ENCODE assay signal across 17 mouse cellular contexts in the genomic region with DNA sequence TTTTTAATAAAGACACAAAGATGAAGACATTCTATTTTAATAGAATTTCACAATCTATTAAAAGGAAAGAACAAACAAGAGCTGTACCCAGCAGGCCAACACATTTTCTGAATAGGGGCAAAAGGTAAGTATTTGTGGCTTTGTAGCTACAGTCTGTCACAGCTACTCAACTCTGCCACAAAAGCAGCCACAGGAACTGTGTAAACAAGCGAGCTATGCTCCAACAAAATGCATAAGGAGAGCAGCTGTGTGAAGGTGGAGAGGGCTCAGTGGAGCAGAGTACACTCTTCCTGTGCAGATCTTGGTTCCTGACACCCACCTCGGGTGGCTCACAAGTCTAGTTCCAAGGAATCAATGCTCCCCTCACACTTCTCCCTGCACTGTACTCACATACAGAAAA. TPM values are rescaled to one million over a fixed set of nuclear protein-coding genes. Genes with fewer than 3 reads are reported as not detected.
DNase-seq lines count a peak whose midpoint lies in the region; ATAC-seq lines count a peak whose summit lies in the region.
"Had no signal": no experiment of that assay in that cellular context is flagged by ENCODE, and none has a peak within 500 bp of the region (broad histone marks: within the 10 kb centered on the region; RNA-seq: fewer than 3 reads in every experiment).

No protein-coding gene starts in this region.

- H3K4me2 ChIP-seq in limb, embryonic 12.5 days, result no peak overlapping the region
- no peak overlapping the region for H3K4me2 ChIP-seq in midbrain, embryonic 11.5 days
- H3K4me2 ChIP-seq: forebrain, embryonic 15.5 days; hindbrain, embryonic 12.5 days; midbrain, embryonic 12.5 days had no signal

- peaks cover 59% of the 10 kb centered on the region for H3K36me3 ChIP-seq in limb, embryonic 12.5 days
- H3K36me3 ChIP-seq in limb, embryonic 10.5 days, result peaks cover 85% of the 10 kb centered on the region
- H3K36me3 ChIP-seq in midbrain, embryonic 11.5 days (ENCODE audit: control insufficient read depth, insufficient read depth, low read length), result peaks cover 13% of the 10 kb centered on the region
- H3K36me3 ChIP-seq in midbrain, embryonic 10.5 days, result peaks cover 54% of the 10 kb centered on the region

- no peak overlapping the region for H3K9ac ChIP-seq in limb, embryonic 12.5 days (replicated peaks)
- H3K9ac ChIP-seq in midbrain, embryonic 11.5 days (ENCODE audit: low read length), result no peak overlapping the region
- H3K9ac ChIP-seq: forebrain, embryonic 15.5 days; hindbrain, embryonic 12.5 days; midbrain, embryonic 12.5 days had no signal

- DNase-seq in limb, embryonic 10.5 days (ENCODE audit: low spot score), result no peak
- peak; percentile 73 for DNase-seq in midbrain, embryonic 11.5 days (ENCODE audit: low spot score, missing footprints)
- DNase-seq in midbrain, embryonic 10.5 days (ENCODE audit: low spot score), result no peak
- peak; percentile 31 for DNase-seq in lung, postnatal 25 days (ENCODE audit: low spot score)
- no peak for DNase-seq in thymus, adult 18-20 months
- DNase-seq in left cerebral cortex, adult 18-20 months (ENCODE audit: low spot score in 2 of 2), result no peak
- DNase-seq: cerebellum, adult 9-11 months; gastrocnemius, postnatal 36 days; heart, postnatal 10 days; kidney, postnatal 10 days; layer of hippocampus, adult 9-11 months had no signal

- H3K4me3 ChIP-seq in limb, embryonic 12.5 days (replicated peaks), result no peak overlapping the region
- H3K4me3 ChIP-seq in limb, embryonic 10.5 days, result no peak overlapping the region
- H3K4me3 ChIP-seq in midbrain, embryonic 11.5 days (ENCODE audit: low read depth, low read length), result no peak overlapping the region
- H3K4me3 ChIP-seq in midbrain, embryonic 10.5 days, result no peak overlapping the region
- H3K4me3 ChIP-seq: forebrain, embryonic 15.5 days; heart, embryonic 10.5 days; hindbrain, embryonic 12.5 days; midbrain, embryonic 12.5 days had no signal

- peak overlapping the region; percentile 42; the same call in 1 of the 2 replicates for H3K27ac ChIP-seq in limb, embryonic 12.5 days
- no peak overlapping the region for H3K27ac ChIP-seq in limb, embryonic 10.5 days
- no peak overlapping the region for H3K27ac ChIP-seq in midbrain, embryonic 11.5 days (ENCODE audit: low read depth, low read length)
- no peak overlapping the region for H3K27ac ChIP-seq in midbrain, embryonic 10.5 days (replicated peaks)
- H3K27ac ChIP-seq: forebrain, embryonic 15.5 days; heart, embryonic 10.5 days; hindbrain, embryonic 12.5 days; midbrain, embryonic 12.5 days had no signal

- ATAC-seq in limb, embryonic 12.5 days (ENCODE audit: insufficient number of reproducible peaks, insufficient read depth, low FRiP score, low TSS enrichment, low read depth), result no peak
- ATAC-seq in midbrain, embryonic 11.5 days (ENCODE audit: low FRiP score), result no peak
- ATAC-seq: forebrain, embryonic 15.5 days had no signal

- no peaks in the 10 kb centered on the region for H3K4me1 ChIP-seq in limb, embryonic 12.5 days (replicated peaks)
- H3K4me1 ChIP-seq in limb, embryonic 10.5 days, result no peaks in the 10 kb centered on the region
- H3K4me1 ChIP-seq in midbrain, embryonic 11.5 days (ENCODE audit: control insufficient read depth, insufficient read depth, low read length), result no peaks in the 10 kb centered on the region
- H3K4me1 ChIP-seq in midbrain, embryonic 10.5 days, result no peaks in the 10 kb centered on the region
- H3K4me1 ChIP-seq: hindbrain, embryonic 12.5 days; midbrain, embryonic 12.5 days had no signal

- 81% methylated on average over 2 of the region's 2 CpGs for WGBS in limb, embryonic 12.5 days
- 85% methylated on average over 2 of the region's 2 CpGs for WGBS in limb, embryonic 10.5 days
- 83% methylated on average over 2 of the region's 2 CpGs for WGBS in midbrain, embryonic 11.5 days
- 69% methylated on average over 2 of the region's 2 CpGs for WGBS in midbrain, embryonic 10.5 days

- no peaks in the 10 kb centered on the region for H3K9me3 ChIP-seq in limb, embryonic 12.5 days
- no peaks in the 10 kb centered on the region for H3K9me3 ChIP-seq in limb, embryonic 10.5 days (replicated peaks)
- H3K9me3 ChIP-seq in midbrain, embryonic 11.5 days (ENCODE audit: control insufficient read depth, low read length), result no peaks in the 10 kb centered on the region
- no peaks in the 10 kb centered on the region for H3K9me3 ChIP-seq in midbrain, embryonic 10.5 days (replicated peaks)
- H3K9me3 ChIP-seq: forebrain, embryonic 15.5 days; heart, embryonic 10.5 days; hindbrain, embryonic 12.5 days; midbrain, embryonic 12.5 days had no signal

- no peaks in the 10 kb centered on the region for H3K27me3 ChIP-seq in limb, embryonic 12.5 days
- H3K27me3 ChIP-seq in limb, embryonic 10.5 days (ENCODE audit: low read depth, poor library complexity, severe bottlenecking), result no peaks in the 10 kb centered on the region
- no peaks in the 10 kb centered on the region for H3K27me3 ChIP-seq in midbrain, embryonic 11.5 days (ENCODE audit: control insufficient read depth, insufficient read depth, low read length)
- H3K27me3 ChIP-seq in midbrain, embryonic 10.5 days (ENCODE audit: low read depth, poor library complexity, severe bottlenecking), result no peaks in the 10 kb centered on the region
- H3K27me3 ChIP-seq: forebrain, embryonic 15.5 days; hindbrain, embryonic 12.5 days; midbrain, embryonic 12.5 days had no signal

RNA-seq across cellular contexts. Expression of gene Maco1, which starts 29.6 kb away (rescaled TPM):
- 59.0 and 60.7 TPM in 2 replicates for polyA plus RNA-seq in limb, embryonic 12.5 days (2016; fragmentation: Nextera tagmentation; extraction: Ambion mirVana)
- 38.1 and 48.2 TPM in 2 replicates for polyA plus RNA-seq in limb, embryonic 10.5 days (2016; fragmentation: Nextera tagmentation; extraction: Ambion mirVana)
- 45.6 and 51.7 TPM in 2 replicates for polyA plus RNA-seq in midbrain, embryonic 11.5 days (2014; fragmentation: Nextera tagmentation; extraction: Ambion mirVana)
- polyA plus RNA-seq in midbrain, embryonic 10.5 days (2016; fragmentation: Nextera tagmentation; extraction: Ambion mirVana), result 36.8 and 41.3 TPM in 2 replicates
- total RNA-seq in left cerebral cortex, adult 18-20 months (2021), result 10 to 100 TPM; 55.2 to 55.3 TPM

RNA-seq across cellular contexts. Expression of gene Rhd, which starts 40.8 kb away (rescaled TPM):
- 7.8 TPM in 2 replicates for polyA plus RNA-seq in limb, embryonic 12.5 days (2016; fragmentation: Nextera tagmentation; extraction: Ambion mirVana)
- polyA plus RNA-seq in limb, embryonic 10.5 days (2016; fragmentation: Nextera tagmentation; extraction: Ambion mirVana), result 9.7 and 9.8 TPM in 2 replicates
- 19.2 and 21.3 TPM in 2 replicates for polyA plus RNA-seq in midbrain, embryonic 11.5 days (2014; fragmentation: Nextera tagmentation; extraction: Ambion mirVana)
- polyA plus RNA-seq in midbrain, embryonic 10.5 days (2016; fragmentation: Nextera tagmentation; extraction: Ambion mirVana), result 9.6 and 12.9 TPM in 2 replicates
- not detected for total RNA-seq in left cerebral cortex, adult 18-20 months (2021)
- total RNA-seq: gastrocnemius, postnatal 36 days; left cerebral cortex, postnatal 10 days had no signal

RNA-seq across cellular contexts. Expression of gene Ldlrap1, which starts 55.7 kb away (rescaled TPM):
- polyA plus RNA-seq in limb, embryonic 12.5 days (2016; fragmentation: Nextera tagmentation; extraction: Ambion mirVana), result 21.7 and 23.3 TPM in 2 replicates
- 14.4 and 20.4 TPM in 2 replicates for polyA plus RNA-seq in limb, embryonic 10.5 days (2016; fragmentation: Nextera tagmentation; extraction: Ambion mirVana)
- polyA plus RNA-seq in midbrain, embryonic 11.5 days (2014; fragmentation: Nextera tagmentation; extraction: Ambion mirVana), result 4.8 and 5.7 TPM in 2 replicates
- 8.6 and 9.3 TPM in 2 replicates for polyA plus RNA-seq in midbrain, embryonic 10.5 days (2016; fragmentation: Nextera tagmentation; extraction: Ambion mirVana)
- 1 to 10 TPM; 1.8 to 3.1 TPM for total RNA-seq in left cerebral cortex, adult 18-20 months (2021)

Comparison
In these comparisons a context has a peak if more than half of its experiments do, and no peak if none do; other contexts are left out.
1. DNase-seq: peak in midbrain, embryonic 11.5 days (single experiment) and lung, postnatal 25 days (single experiment); none in limb, embryonic 10.5 days (single experiment), midbrain, embryonic 10.5 days (single experiment), thymus, adult 18-20 months (0 of 2) and left cerebral cortex, adult 18-20 months (0 of 2).